Mouse (Mus musculus) monocyte, adult 2 months (primary cell): ENCODE measurements around the gene Ankrd60.

ENCODE experiments used
- DNase-seq, 2 experiments: peaks; one replicate each; pipeline ENCODE4 v3.0.0; 2022; ENCODE audit warnings: low spot score in 2 of 2, low read depth in 1 of 2

The Ankrd60 gene

GRCm38 (mm10) chr2:173528493-173528892 lies 49.7 kb downstream of the Ankrd60 start:
- no peak for DNase-seq

- no peak for DNase-seq
These were observed 55.8 kb downstream of the Ankrd60 start, which contains the start of gene 1700021F07Rik for GRCm38 (mm10) chr2:173522376-173522775. Gene 1700021F07Rik (plus strand): TSS chr2:173522586.
